Mouse (Mus musculus): ENCODE data around the gene Syt9. TPM values are rescaled to one million over a fixed set of nuclear protein-coding genes. Genes with fewer than 3 reads are reported as not detected.

The Syt9 gene
- total and polyA plus RNA-seq, 3 experiments: 0.05 TPM; not detected in 2

DNA sequence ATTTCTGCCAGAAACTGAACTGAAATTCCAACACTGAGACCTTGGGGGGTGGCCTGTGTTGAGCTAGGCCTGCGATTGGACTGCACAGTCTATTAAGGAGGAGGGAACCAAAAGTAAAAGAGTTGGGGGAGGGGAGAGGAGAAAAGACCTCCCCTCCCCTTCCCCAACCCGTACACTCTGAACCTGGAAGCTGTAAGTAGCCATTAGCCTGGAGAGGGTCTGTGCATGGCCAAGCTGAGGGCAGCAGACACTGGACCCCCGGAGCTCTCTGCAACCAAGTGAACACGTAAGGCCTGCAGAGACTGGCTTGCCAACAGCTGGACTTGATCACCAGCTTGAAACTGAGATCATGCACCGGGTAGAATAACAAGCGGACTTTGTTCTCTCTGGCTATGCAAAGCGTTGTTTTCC is 196.7 kb downstream of the Syt9 start, which contains the start of gene Olfml1:
Gene Olfml1 (plus strand): TSS at position 186 of the 411 bp plus-strand sequence.
- no peaks in the 10 kb centered on the region for H3K4me1 ChIP-seq (ENCODE audit: insufficient read depth, low read depth, low read length)
- no peaks in the 10 kb centered on the region for H3K27me3 ChIP-seq (ENCODE audit: insufficient read depth, low read length)
- TF ChIP-seq CTCF (IDR thresholded peaks at IDR 0.05; ENCODE audit: low read depth, low read length) (no peak), POLR2AphosphoS5 (IDR thresholded peaks at IDR 0.05; ENCODE audit: insufficient replicate concordance, low read depth, low read length) (no peak), TAL1 (conservative IDR thresholded peaks at IDR 0.05; ENCODE audit: low read depth, low read length) (no peak), GATA2 (IDR thresholded peaks at IDR 0.05; ENCODE audit: borderline replicate concordance, low read depth, low read length) (no peak), GATA1 (IDR thresholded peaks at IDR 0.05; ENCODE audit: borderline replicate concordance, low read length) (no peak)
- H3K36me3 ChIP-seq (replicated peaks): no peaks in the 10 kb centered on the region
- no peak for DNase-seq (ENCODE audit: low spot score)
- H3K4me3 ChIP-seq (ENCODE audit: low read depth, low read length): no peak within 1 kb of the TSS
- no peak for ATAC-seq (ENCODE audit: extremely low read depth, insufficient number of reproducible peaks, low FRiP score, poor library complexity, severe bottlenecking)
- H3K9me3 ChIP-seq (replicated peaks): peaks cover 16% of the 10 kb centered on the region

- ATAC-seq (ENCODE audit: extremely low read depth, insufficient number of reproducible peaks, low FRiP score, poor library complexity, severe bottlenecking) (no peak), DNase-seq (ENCODE audit: low spot score) (no peak)
- H3K36me3 ChIP-seq (replicated peaks): no peaks in the 10 kb centered on the region
- TF ChIP-seq POLR2AphosphoS5 (IDR thresholded peaks at IDR 0.05; ENCODE audit: insufficient replicate concordance, low read depth, low read length): no peak
- no peak for TF ChIP-seq GATA1 (IDR thresholded peaks at IDR 0.05; ENCODE audit: borderline replicate concordance, low read length)
- TF ChIP-seq TAL1 (conservative IDR thresholded peaks at IDR 0.05; ENCODE audit: low read depth, low read length): no peak
- TF ChIP-seq GATA2 (IDR thresholded peaks at IDR 0.05; ENCODE audit: borderline replicate concordance, low read depth, low read length): no peak
- no peak for TF ChIP-seq CTCF (IDR thresholded peaks at IDR 0.05; ENCODE audit: low read depth, low read length)
- no peaks in the 10 kb centered on the region for H3K4me1 ChIP-seq (ENCODE audit: insufficient read depth, low read depth, low read length)
- peaks cover 18% of the 10 kb centered on the region for H3K9me3 ChIP-seq (replicated peaks)
- H3K27me3 ChIP-seq (ENCODE audit: insufficient read depth, low read length): no peaks in the 10 kb centered on the region
- no peak overlapping the region for H3K4me3 ChIP-seq (ENCODE audit: low read depth, low read length)
Measured at GRCm38 (mm10) chr7:107567674-107568073, 197.1 kb downstream of the Syt9 start.

DNA sequence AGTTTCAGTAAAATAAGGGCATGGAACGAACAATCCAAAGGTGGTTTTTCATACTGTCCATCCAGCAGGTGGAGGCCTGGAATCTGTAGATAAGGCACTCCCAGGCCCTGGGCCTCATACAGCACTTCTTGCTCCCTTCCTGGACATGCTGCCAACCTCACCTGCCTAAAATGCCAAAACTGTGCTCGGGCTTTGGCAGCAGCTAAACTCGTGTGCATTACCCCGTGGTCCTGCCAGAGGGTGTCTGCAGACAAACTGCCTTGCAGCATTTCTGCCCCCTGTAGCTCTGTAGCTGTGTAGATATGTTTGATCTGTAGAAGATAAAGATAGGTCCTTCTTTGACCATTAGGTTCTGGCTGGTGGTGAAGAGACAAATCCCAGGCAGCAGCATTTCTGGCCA is 198.4 kb downstream of the Syt9 start:
- TF ChIP-seq GATA2 (IDR thresholded peaks at IDR 0.05; ENCODE audit: borderline replicate concordance, low read depth, low read length) (no peak), POLR2AphosphoS5 (IDR thresholded peaks at IDR 0.05; ENCODE audit: insufficient replicate concordance, low read depth, low read length) (no peak)
- Histone ChIP-seq H3K9me3 (replicated peaks) (peaks cover 20% of the 10 kb centered on the region), H3K27me3 (ENCODE audit: insufficient read depth, low read length) (no peaks in the 10 kb centered on the region), H3K4me3 (ENCODE audit: low read depth, low read length) (no peak overlapping the region), H3K36me3 (replicated peaks) (no peaks in the 10 kb centered on the region), H3K4me1 (ENCODE audit: insufficient read depth, low read depth, low read length) (no peaks in the 10 kb centered on the region)
- no peak for ATAC-seq (ENCODE audit: extremely low read depth, insufficient number of reproducible peaks, low FRiP score, poor library complexity, severe bottlenecking)
- DNase-seq (ENCODE audit: low spot score): no peak

GRCm38 (mm10) chr7:107573856-107574255 is 203.3 kb downstream of the Syt9 start:
- no peaks in the 10 kb centered on the region for H3K36me3 ChIP-seq (replicated peaks)
- H3K4me3 ChIP-seq (ENCODE audit: low read depth, low read length): no peak overlapping the region
- DNase-seq (ENCODE audit: low spot score): no peak
- ATAC-seq (ENCODE audit: extremely low read depth, insufficient number of reproducible peaks, low FRiP score, poor library complexity, severe bottlenecking): no peak
- H3K9me3 ChIP-seq (replicated peaks): peaks cover 17% of the 10 kb centered on the region
- TF ChIP-seq POLR2AphosphoS5 (IDR thresholded peaks at IDR 0.05; ENCODE audit: insufficient replicate concordance, low read depth, low read length) (no peak), TAL1 (conservative IDR thresholded peaks at IDR 0.05; ENCODE audit: low read depth, low read length) (no peak), GATA1 (IDR thresholded peaks at IDR 0.05; ENCODE audit: borderline replicate concordance, low read length) (no peak), GATA2 (IDR thresholded peaks at IDR 0.05; ENCODE audit: borderline replicate concordance, low read depth, low read length) (no peak), CTCF (IDR thresholded peaks at IDR 0.05; ENCODE audit: low read depth, low read length) (no peak)
- H3K4me1 ChIP-seq (ENCODE audit: insufficient read depth, low read depth, low read length): no peaks in the 10 kb centered on the region
- H3K27me3 ChIP-seq (ENCODE audit: insufficient read depth, low read length): no peaks in the 10 kb centered on the region

GRCm38 (mm10) chr7:107574276-107574675 is 203.7 kb downstream of the Syt9 start:
- Histone ChIP-seq H3K27me3 (ENCODE audit: insufficient read depth, low read length) (no peaks in the 10 kb centered on the region), H3K36me3 (replicated peaks) (no peaks in the 10 kb centered on the region), H3K4me3 (ENCODE audit: low read depth, low read length) (no peak overlapping the region), H3K9me3 (replicated peaks) (peaks cover 13% of the 10 kb centered on the region), H3K4me1 (ENCODE audit: insufficient read depth, low read depth, low read length) (no peaks in the 10 kb centered on the region)
- ATAC-seq (ENCODE audit: extremely low read depth, insufficient number of reproducible peaks, low FRiP score, poor library complexity, severe bottlenecking) (no peak), DNase-seq (ENCODE audit: low spot score) (no peak)
- TF ChIP-seq GATA2 (IDR thresholded peaks at IDR 0.05; ENCODE audit: borderline replicate concordance, low read depth, low read length): no peak
- no peak for TF ChIP-seq TAL1 (conservative IDR thresholded peaks at IDR 0.05; ENCODE audit: low read depth, low read length)
- no peak for TF ChIP-seq GATA1 (IDR thresholded peaks at IDR 0.05; ENCODE audit: borderline replicate concordance, low read length)

DNA sequence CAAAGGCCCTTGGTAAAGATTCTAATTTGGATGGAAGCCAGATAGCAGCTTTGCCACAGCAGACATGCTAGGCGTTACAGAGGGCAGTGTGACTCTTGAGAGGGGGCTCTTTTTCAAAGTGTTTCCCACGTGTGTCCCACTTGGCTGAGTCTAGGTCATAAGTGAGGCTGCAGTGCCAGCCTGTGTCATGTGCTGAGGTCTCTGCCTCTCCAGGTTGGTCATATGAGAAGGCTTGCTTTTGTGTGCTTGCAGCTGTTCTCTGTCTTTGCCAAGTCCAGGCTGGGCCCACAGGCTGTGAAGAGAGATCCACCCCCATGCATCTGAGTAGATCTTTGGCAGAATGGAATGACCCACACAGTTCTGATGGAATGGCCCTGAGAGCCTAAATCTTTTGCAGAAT is 222.1 kb downstream of the Syt9 start:
- Histone ChIP-seq H3K4me3 (ENCODE audit: low read depth, low read length) (no peak overlapping the region), H3K27me3 (ENCODE audit: insufficient read depth, low read length) (no peaks in the 10 kb centered on the region), H3K4me1 (ENCODE audit: insufficient read depth, low read depth, low read length) (no peaks in the 10 kb centered on the region), H3K9me3 (replicated peaks) (peaks cover 39% of the 10 kb centered on the region), H3K36me3 (replicated peaks) (no peaks in the 10 kb centered on the region)
- ATAC-seq (ENCODE audit: extremely low read depth, insufficient number of reproducible peaks, low FRiP score, poor library complexity, severe bottlenecking) (no peak), DNase-seq (ENCODE audit: low spot score) (no peak)
- TF ChIP-seq POLR2AphosphoS5 (IDR thresholded peaks at IDR 0.05; ENCODE audit: insufficient replicate concordance, low read depth, low read length): no peak
- TF ChIP-seq TAL1 (conservative IDR thresholded peaks at IDR 0.05; ENCODE audit: low read depth, low read length): no peak
- no peak for TF ChIP-seq CTCF (IDR thresholded peaks at IDR 0.05; ENCODE audit: low read depth, low read length)
- no peak for TF ChIP-seq GATA1 (IDR thresholded peaks at IDR 0.05; ENCODE audit: borderline replicate concordance, low read length)
- no peak for TF ChIP-seq GATA2 (IDR thresholded peaks at IDR 0.05; ENCODE audit: borderline replicate concordance, low read depth, low read length)

- Histone ChIP-seq H3K4me1 (ENCODE audit: insufficient read depth, low read depth, low read length) (no peaks in the 10 kb centered on the region), H3K9me3 (replicated peaks) (peaks cover 33% of the 10 kb centered on the region), H3K36me3 (replicated peaks) (no peaks in the 10 kb centered on the region), H3K27me3 (ENCODE audit: insufficient read depth, low read length) (no peaks in the 10 kb centered on the region), H3K4me3 (ENCODE audit: low read depth, low read length) (no peak overlapping the region)
- ATAC-seq (ENCODE audit: extremely low read depth, insufficient number of reproducible peaks, low FRiP score, poor library complexity, severe bottlenecking): no peak
- no peak for DNase-seq (ENCODE audit: low spot score)
- TF ChIP-seq TAL1 (conservative IDR thresholded peaks at IDR 0.05; ENCODE audit: low read depth, low read length) (no peak), GATA1 (IDR thresholded peaks at IDR 0.05; ENCODE audit: borderline replicate concordance, low read length) (no peak), GATA2 (IDR thresholded peaks at IDR 0.05; ENCODE audit: borderline replicate concordance, low read depth, low read length) (no peak), CTCF (IDR thresholded peaks at IDR 0.05; ENCODE audit: low read depth, low read length) (no peak), POLR2AphosphoS5 (IDR thresholded peaks at IDR 0.05; ENCODE audit: insufficient replicate concordance, low read depth, low read length) (no peak)
Measured at GRCm38 (mm10) chr7:107593904-107594303, 223.4 kb downstream of the Syt9 start.
